Mouse (Mus musculus) intestine, postnatal 0 days (tissue): ENCODE data around the gene Aoc3. TPM values are rescaled to one million over a fixed set of nuclear protein-coding genes. Genes with fewer than 3 reads are reported as not detected.
A peak's percentile ranks its signal among the peaks of the same experiment; 100 is the strongest.

Experiments used
- ATAC-seq: fragments of 200-750 bp; cut with Nextera tagmentation; 2 replicates; pipeline ENCODE4 v1.8.0; 2017; ENCODE audit warnings: mild to moderate bottlenecking, moderate TSS enrichment, moderate library complexity
- H3K27ac ChIP-seq: fragments of 300-500 bp; sonication (generic); 2 replicates; pipeline ENCODE4 v1.5.1; 2014; ENCODE audit warnings: mild to moderate bottlenecking, low read depth, low read length, moderate library complexity
- H3K27me3 ChIP-seq: fragments of 300-500 bp; sonication (generic); replicated peaks from 2 replicates; pipeline ENCODE4 v1.6.1; 2014; ENCODE audit warnings: low read length, mixed read lengths; ENCODE audit not compliant: control insufficient read depth, insufficient read depth
- H3K36me3 ChIP-seq: fragments of 300-500 bp; sonication (generic); 2 replicates; pipeline ENCODE4 v1.6.1; 2014; ENCODE audit warnings: mild to moderate bottlenecking, moderate library complexity; ENCODE audit not compliant: control insufficient read depth, insufficient read depth
- H3K4me1 ChIP-seq: fragments of 300-500 bp; sonication (generic); replicated peaks from 2 replicates; pipeline ENCODE4 v1.6.1; 2014; ENCODE audit warnings: antibody characterized with exemption, low read length, mixed read lengths; ENCODE audit not compliant: control insufficient read depth, insufficient read depth
- H3K4me2 ChIP-seq: fragments of 300-500 bp; sonication (generic); replicated peaks from 2 replicates; pipeline ENCODE4 v1.6.1; 2014; ENCODE audit warnings: low read depth, mild to moderate bottlenecking, moderate library complexity
- H3K4me3 ChIP-seq: fragments of 300-500 bp; sonication (generic); 2 replicates; pipeline ENCODE4 v1.5.1; 2014; ENCODE audit warnings: low read depth, low read length
- H3K9ac ChIP-seq: fragments of 300-500 bp; sonication (generic); 2 replicates; pipeline ENCODE4 v1.6.1; 2014; ENCODE audit warnings: mild to moderate bottlenecking, low read depth, low read length
- H3K9me3 ChIP-seq: fragments of 300-500 bp; sonication (generic); 2 replicates; pipeline ENCODE4 v1.6.1; 2016; ENCODE audit warnings: mixed run types; ENCODE audit not compliant: control insufficient read depth
- CTCF ChIP-seq: sonication (generic); IDR thresholded peaks from 2 replicates; pipeline ENCODE4 v1.5.1; 2016; ENCODE audit warnings: low read depth, mild to moderate bottlenecking, control low read depth, antibody characterized with exemption, moderate library complexity
- WGBS: fragments of 180-500 bp; shearing (Covaris S2); extraction: QIAGEN DNeasy Blood & Tissue Kit; methylation state at CpG from one replicate; pipeline ENCODE4 v1.1.7; 2014; 5-methylcytosine and 5-hydroxymethylcytosine counted together
- polyA plus RNA-seq: library from polyadenylated mRNA; unstranded; fragments of >200 nt; fragmentation: Nextera tagmentation; extraction: Ambion mirVana; gene quantifications from 2 replicates; pipeline ENCODE4 v1.2.1, GENCODE M21; 2015

The Aoc3 gene
- polyA plus RNA-seq, 1 experiment from 2014 or later: 3.7 TPM

DNA sequence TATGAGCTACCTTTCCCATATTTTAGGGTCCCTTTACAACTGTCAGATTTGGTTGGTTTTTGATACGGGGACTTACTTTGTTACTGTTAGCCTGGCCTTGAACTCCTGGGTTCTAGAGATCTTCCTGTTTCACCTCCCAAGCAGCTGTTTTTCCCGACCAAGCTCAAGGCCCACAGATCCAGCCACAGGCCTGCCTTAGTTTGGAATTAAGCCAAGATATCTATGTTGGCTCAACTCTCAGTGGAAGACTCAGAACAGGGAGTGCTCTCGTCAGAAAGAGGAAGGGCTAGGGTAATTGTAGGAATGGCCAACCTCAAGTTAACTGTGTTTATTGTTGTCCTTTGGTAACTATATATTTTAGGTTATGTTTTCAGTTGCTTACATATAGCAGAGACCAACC lies 18.3 kb upstream of the Aoc3 start:
- no peak for TF ChIP-seq CTCF
- no peak overlapping the region for H3K4me3 ChIP-seq
- H3K4me1 ChIP-seq: no peaks in the 10 kb centered on the region
- H3K9me3 ChIP-seq: no peaks in the 10 kb centered on the region
- H3K27me3 ChIP-seq: no peaks in the 10 kb centered on the region
- no peak overlapping the region for H3K4me2 ChIP-seq
- 24% methylated on average over 3 of the region's 3 CpGs for WGBS
- ATAC-seq: no peak
- H3K36me3 ChIP-seq: no peaks in the 10 kb centered on the region
- H3K9ac ChIP-seq: no peak overlapping the region
- H3K27ac ChIP-seq: no peak overlapping the region

GRCm38 (mm10) chr11:101314567-101314966 lies 15.8 kb upstream of the Aoc3 start:
- Histone ChIP-seq H3K36me3 (peaks cover 11% of the 10 kb centered on the region), H3K27me3 (no peaks in the 10 kb centered on the region), H3K27ac (no peak overlapping the region), H3K9ac (no peak overlapping the region), H3K9me3 (no peaks in the 10 kb centered on the region), H3K4me3 (no peak overlapping the region), H3K4me1 (no peaks in the 10 kb centered on the region), H3K4me2 (no peak overlapping the region)
- peak; percentile 36 for TF ChIP-seq CTCF
- 92% methylated on average over 1 of the region's 1 CpGs for WGBS
- no peak for ATAC-seq

DNA sequence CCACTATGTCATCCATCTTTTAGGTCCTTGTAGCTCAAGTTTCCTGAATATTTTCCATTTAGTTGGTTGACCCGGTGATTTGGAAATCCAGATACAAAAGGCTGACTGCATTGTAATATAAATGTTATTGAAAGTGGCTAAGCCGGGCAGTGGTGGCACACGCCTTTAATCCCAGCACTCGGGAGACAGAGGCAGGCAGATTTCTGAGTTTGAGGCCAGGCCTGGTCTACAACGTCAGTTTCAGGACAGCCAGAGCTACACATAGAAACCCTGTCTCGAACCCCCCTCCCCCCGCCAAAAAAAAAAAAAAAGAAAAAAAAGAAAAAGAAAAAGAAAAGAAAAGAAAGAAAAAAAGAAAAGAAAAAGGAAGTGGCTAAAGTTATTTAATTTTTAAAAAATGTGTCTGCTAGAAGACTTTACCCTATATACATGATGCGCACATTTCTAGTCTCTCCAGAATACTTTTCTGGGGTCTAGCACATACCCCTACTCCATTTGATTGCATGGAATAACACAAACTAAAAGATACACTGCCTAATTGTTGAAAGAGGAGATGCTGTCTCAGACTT lies 15.2 kb upstream of the Aoc3 start:
- 0 out of 2 replicates have a peak overlapping the region, but pooled peaks have one; percentile 17 for H3K27ac ChIP-seq
- H3K9ac ChIP-seq: peak overlapping the region; percentile 89; the same call in 1 of the 2 replicates
- H3K27me3 ChIP-seq: no peaks in the 10 kb centered on the region
- H3K4me3 ChIP-seq: peak overlapping the region; percentile 64
- peak overlapping the region; percentile 74 for H3K4me2 ChIP-seq
- WGBS: 85% methylated on average over 8 of the region's 8 CpGs
- H3K36me3 ChIP-seq: peaks cover 17% of the 10 kb centered on the region
- no peak for TF ChIP-seq CTCF
- no peaks in the 10 kb centered on the region for H3K4me1 ChIP-seq
- H3K9me3 ChIP-seq: no peaks in the 10 kb centered on the region
- no peak for ATAC-seq

- Histone ChIP-seq H3K4me3 (peak within 1 kb of the TSS; percentile 64), H3K4me1 (no peaks in the 10 kb centered on the region), H3K9ac (peak within 1 kb of the TSS; percentile 89), H3K27ac (0 out of 2 replicates have a peak within 1 kb of the TSS, but pooled peaks have one; percentile 17), H3K4me2 (peak within 1 kb of the TSS; percentile 74), H3K27me3 (no peaks in the 10 kb centered on the region), H3K36me3 (peaks cover 23% of the 10 kb centered on the region), H3K9me3 (no peaks in the 10 kb centered on the region)
- WGBS: under 1% methylated on average over 50 of the region's 62 CpGs
- TF ChIP-seq CTCF: peak; percentile 33
- peak; percentile 91 for ATAC-seq
Measured at GRCm38 (mm10) chr11:101315665-101316500, 14.5 kb upstream of the Aoc3 start, which contains the start of gene Psme3. TSS of gene Psme3 (plus strand) at chr11:101316213.

GRCm38 (mm10) chr11:101316501-101316917 lies 13.9 kb upstream of the Aoc3 start:
- no peak for TF ChIP-seq CTCF
- H3K4me2 ChIP-seq: peak overlapping the region; percentile 74
- ATAC-seq: peak; percentile 44; the same call in 1 of the 2 replicates
- H3K27ac ChIP-seq: no peak overlapping the region
- H3K4me3 ChIP-seq: peak overlapping the region; percentile 64
- peak overlapping the region; percentile 89 for H3K9ac ChIP-seq
- no peaks in the 10 kb centered on the region for H3K27me3 ChIP-seq
- no peaks in the 10 kb centered on the region for H3K4me1 ChIP-seq
- 1% methylated on average over 17 of the region's 17 CpGs for WGBS
- no peaks in the 10 kb centered on the region for H3K9me3 ChIP-seq
- peaks cover 29% of the 10 kb centered on the region for H3K36me3 ChIP-seq

DNA sequence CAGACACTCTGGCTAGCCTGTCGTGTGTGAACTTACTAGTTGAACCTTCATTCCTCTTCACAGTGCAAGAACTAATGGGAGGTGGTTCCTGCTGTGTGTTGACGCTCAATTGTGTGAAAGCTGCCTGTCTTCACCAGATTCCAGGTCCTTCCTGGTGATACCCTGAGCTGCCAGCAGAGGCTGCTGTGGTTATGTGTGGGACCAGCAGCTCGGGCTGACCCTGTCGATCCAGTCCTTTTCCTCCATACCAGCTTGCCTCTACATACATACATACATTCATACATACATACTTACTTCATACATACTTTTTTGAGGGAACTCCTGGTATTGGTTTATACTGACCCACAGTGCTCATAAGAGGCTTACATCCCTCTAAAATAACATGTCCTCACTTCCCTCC lies 6.8 kb upstream of the Aoc3 start:
- Histone ChIP-seq H3K9ac (no peak overlapping the region), H3K4me3 (no peak overlapping the region), H3K27ac (no peak overlapping the region), H3K4me1 (no peaks in the 10 kb centered on the region), H3K27me3 (no peaks in the 10 kb centered on the region), H3K36me3 (peaks cover 69% of the 10 kb centered on the region), H3K4me2 (no peak overlapping the region), H3K9me3 (no peaks in the 10 kb centered on the region)
- 8% methylated on average over 4 of the region's 4 CpGs for WGBS
- TF ChIP-seq CTCF: peak; percentile 99
- ATAC-seq: peak; percentile 55; the same call in 1 of the 2 replicates
